Mouse (Mus musculus): ENCODE results near the gene Wdr34.

- TF ChIP-seq CTCF (IDR thresholded peaks at IDR 0.05; ENCODE audit: borderline replicate concordance, insufficient read depth, low read depth, low read length) = no peak
- TF ChIP-seq POLR2A (IDR thresholded peaks at IDR 0.05; ENCODE audit: borderline replicate concordance, insufficient read depth, low read length) = no peak
These were observed 12.8 kb upstream of the Wdr34 start for GRCm38 (mm10) chr2:30061215-30062166.
